Mouse (Mus musculus) kidney, postnatal 0 days (tissue): ENCODE results near the gene Gapdhs. TPM values are rescaled to one million over a fixed set of nuclear protein-coding genes. Genes with fewer than 3 reads are reported as not detected.

Experiments
- ATAC-seq: fragments of 200-750 bp; cut with Nextera tagmentation; replicated peaks from 2 replicates; pipeline ENCODE4 v1.8.0; 2017; ENCODE audit warnings: low read depth, moderate number of reproducible peaks, moderate TSS enrichment, moderate library complexity; ENCODE audit not compliant: low FRiP score
- DNase-seq: peaks from one replicate; pipeline ENCODE4 v3.0.0-alpha.2; 2016; ENCODE audit warnings: low spot score
- H3K27ac ChIP-seq: fragments of 300-500 bp; sonication (generic); 2 replicates; pipeline ENCODE4 v1.5.1; 2014; ENCODE audit warnings: mild to moderate bottlenecking
- H3K27me3 ChIP-seq: fragments of 300-500 bp; sonication (generic); 2 replicates; pipeline ENCODE4 v1.6.1; 2014; ENCODE audit warnings: low read length, mixed read lengths; ENCODE audit not compliant: insufficient read depth
- H3K36me3 ChIP-seq: fragments of 300-500 bp; sonication (generic); 2 replicates; pipeline ENCODE4 v1.6.1; 2014; ENCODE audit warnings: low read length, mixed read lengths; ENCODE audit not compliant: insufficient read depth
- H3K4me1 ChIP-seq: fragments of 300-500 bp; sonication (generic); replicated peaks from 2 replicates; pipeline ENCODE4 v1.6.1; 2014; ENCODE audit warnings: antibody characterized with exemption, low read length, mixed read lengths; ENCODE audit not compliant: insufficient read depth
- H3K4me2 ChIP-seq: fragments of 300-500 bp; sonication (generic); 2 replicates; pipeline ENCODE4 v1.6.1; 2014; ENCODE audit warnings: mild to moderate bottlenecking, low read length, moderate library complexity, mixed read lengths
- H3K4me3 ChIP-seq: fragments of 300-500 bp; sonication (generic); replicated peaks from 2 replicates; pipeline ENCODE4 v1.5.1; 2014; ENCODE audit warnings: low read depth, low read length
- H3K9ac ChIP-seq: fragments of 300-500 bp; sonication (generic); 2 replicates; pipeline ENCODE4 v1.6.1; 2014; ENCODE audit warnings: low read depth, low read length
- H3K9me3 ChIP-seq: fragments of 300-500 bp; sonication (generic); replicated peaks from 2 replicates; pipeline ENCODE4 v1.6.1; 2016; ENCODE audit warnings: low read length, inconsistent platforms, mixed read lengths
- CTCF ChIP-seq: IDR thresholded peaks from 2 replicates; pipeline ENCODE4 v1.5.1; 2016; ENCODE audit warnings: antibody characterized with exemption, low read depth, mild to moderate bottlenecking, moderate library complexity
- whole genome bisulfite sequencing: fragments of 180-500 bp; shearing (Covaris S2); extraction: QIAGEN DNeasy Blood & Tissue Kit; methylation state at CpG from one replicate; pipeline ENCODE4 v1.1.7; 2014; 5-methylcytosine and 5-hydroxymethylcytosine counted together
- polyA plus RNA-seq: library from polyadenylated mRNA; unstranded; fragments of >200 nt; fragmentation: Nextera tagmentation; extraction: Ambion mirVana; gene quantifications from 2 replicates; pipeline ENCODE4 v1.2.1, GENCODE M21; 2015

Gapdhs gene
- polyA plus RNA-seq, 1 experiment from 2014 or later, result 0.32 TPM

DNA sequence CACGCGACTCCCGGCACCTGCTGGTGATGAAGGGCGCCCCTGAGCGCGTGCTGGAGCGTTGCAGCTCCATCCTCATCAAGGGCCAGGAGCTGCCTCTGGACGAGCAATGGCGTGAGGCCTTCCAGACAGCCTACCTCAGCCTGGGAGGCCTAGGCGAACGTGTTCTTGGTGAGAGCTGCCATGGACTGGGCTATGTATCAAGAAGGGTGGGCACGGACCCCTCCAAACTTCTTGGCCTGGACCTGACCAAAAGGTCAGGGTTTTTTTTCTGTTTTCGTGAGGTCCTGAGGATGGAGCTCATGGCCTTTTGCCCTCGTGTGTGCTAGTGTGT lies 25.8 kb downstream of the Gapdhs start:
- WGBS, result 10% methylated on average over 14 of the region's 14 CpGs
- Histone ChIP-seq H3K9me3 (no peaks in the 10 kb centered on the region), H3K27me3 (peaks cover 5% of the 10 kb centered on the region; the same call in 1 of the 2 replicates), H3K4me2 (peak overlapping the region; percentile 61), H3K27ac (no peak overlapping the region), H3K36me3 (no peaks in the 10 kb centered on the region), H3K4me1 (peaks cover 2% of the 10 kb centered on the region), H3K9ac (0 out of 2 replicates have a peak overlapping the region, but pooled peaks have one; percentile 1), H3K4me3 (peak overlapping the region; percentile 28)
- no peak for TF ChIP-seq CTCF
- ATAC-seq (no peak), DNase-seq (no peak)

DNA sequence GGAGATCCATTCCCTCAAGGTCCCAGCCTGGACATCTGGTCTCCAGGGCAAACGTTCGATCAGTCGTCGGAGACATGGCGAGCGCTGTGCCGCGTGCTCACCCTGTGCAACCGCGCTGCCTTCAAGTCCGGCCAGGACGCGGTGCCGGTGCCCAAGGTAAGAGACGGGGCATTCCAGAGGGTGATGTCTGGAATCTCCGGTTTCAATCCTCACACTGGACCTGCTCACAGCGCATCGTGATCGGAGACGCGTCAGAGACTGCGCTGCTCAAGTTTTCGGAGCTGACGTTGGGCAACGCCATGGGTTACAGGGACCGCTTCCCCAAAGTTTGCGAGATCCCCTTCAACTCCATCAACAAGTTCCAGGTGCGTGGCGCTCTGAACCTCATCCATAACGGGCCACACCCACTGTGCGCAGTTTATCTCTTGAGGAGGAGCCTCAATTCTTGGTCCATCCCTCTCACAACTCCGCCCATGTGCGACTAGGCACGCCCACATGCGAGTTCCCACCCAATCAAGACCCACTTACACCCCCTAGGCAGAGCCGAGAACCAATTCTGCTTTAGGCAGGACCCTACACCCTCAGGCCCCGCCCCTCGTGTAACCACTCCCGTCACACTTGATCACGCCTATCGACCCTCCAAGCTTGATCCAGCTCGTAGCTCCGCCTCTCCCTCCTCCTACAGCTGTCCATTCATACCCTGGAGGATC lies 26.3 kb downstream of the Gapdhs start:
- Histone ChIP-seq H3K9ac (0 out of 2 replicates have a peak overlapping the region, but pooled peaks have one; percentile 1), H3K36me3 (no peaks in the 10 kb centered on the region), H3K9me3 (no peaks in the 10 kb centered on the region), H3K4me2 (peak overlapping the region; percentile 61), H3K4me3 (peak overlapping the region; percentile 28), H3K27ac (no peak overlapping the region), H3K4me1 (peaks cover 2% of the 10 kb centered on the region), H3K27me3 (peaks cover 5% of the 10 kb centered on the region; the same call in 1 of the 2 replicates)
- no peak for TF ChIP-seq CTCF
- WGBS, result 2% methylated on average over 43 of the region's 43 CpGs
- DNase-seq (peak; percentile 87), ATAC-seq (peak; percentile 91)

DNA sequence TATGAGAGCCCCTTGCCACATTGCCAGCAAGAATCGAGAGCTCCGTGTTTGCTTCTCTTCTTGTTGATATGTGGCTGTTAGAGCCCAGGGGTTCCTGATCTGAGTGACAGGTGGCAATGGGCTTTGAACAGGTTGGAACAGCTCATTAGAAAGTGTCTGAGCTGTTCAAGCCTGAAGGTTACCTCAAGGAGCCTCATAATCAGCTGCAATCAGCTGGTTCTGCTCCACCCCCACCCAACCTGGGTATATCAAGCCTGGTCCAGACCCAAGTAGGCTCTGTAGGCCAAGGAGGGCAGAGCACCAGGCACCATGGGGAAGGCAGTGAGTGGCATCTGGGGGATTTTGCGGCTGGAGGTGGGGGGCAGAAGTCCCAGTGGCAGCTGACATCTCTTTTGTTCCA lies 31.5 kb downstream of the Gapdhs start, which contains the start of gene Atp4a:
Gene Atp4a, plus strand, starts transcription at position 268 of the 400 bp plus-strand sequence.
- 0 out of 2 replicates have a peak, but pooled peaks have one; percentile 40 for ATAC-seq
- no peak within 1 kb of the TSS for H3K4me3 ChIP-seq
- H3K27ac ChIP-seq, result no peak within 1 kb of the TSS
- no peaks in the 10 kb centered on the region for H3K36me3 ChIP-seq
- H3K27me3 ChIP-seq, result peaks cover 5% of the 10 kb centered on the region; the same call in 1 of the 2 replicates
- H3K9me3 ChIP-seq, result no peaks in the 10 kb centered on the region
- 67% methylated on average over 3 of the region's 3 CpGs for WGBS
- no peaks in the 10 kb centered on the region; the same call in 1 of the 2 replicates for H3K4me1 ChIP-seq
- H3K4me2 ChIP-seq, result no peak within 1 kb of the TSS
- H3K9ac ChIP-seq, result no peak within 1 kb of the TSS
- TF ChIP-seq CTCF, result no peak
- no peak for DNase-seq

DNA sequence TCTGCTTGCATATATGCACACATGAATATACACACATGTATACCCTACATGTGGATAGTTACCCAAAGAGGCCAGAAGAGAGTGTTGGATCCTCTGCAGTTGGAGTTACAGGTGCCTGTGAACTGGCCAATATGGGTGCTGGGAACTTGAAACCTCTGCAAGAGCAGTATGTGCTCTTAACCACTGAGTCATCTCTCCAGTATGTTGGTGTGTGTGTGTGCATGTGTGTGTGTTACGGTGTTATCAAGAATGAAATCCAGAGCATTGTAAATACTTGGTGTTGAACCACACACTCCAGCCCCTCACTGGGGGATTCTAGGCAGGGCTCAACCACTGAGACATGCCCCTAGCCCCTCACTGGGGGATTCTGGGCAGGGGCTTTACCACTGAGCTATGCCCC lies 36.0 kb downstream of the Gapdhs start:
- H3K4me3 ChIP-seq, result no peak overlapping the region
- no peak overlapping the region for H3K4me2 ChIP-seq
- H3K27me3 ChIP-seq, result no peaks in the 10 kb centered on the region
- no peaks in the 10 kb centered on the region for H3K36me3 ChIP-seq
- ATAC-seq (no peak), DNase-seq (no peak)
- H3K9ac ChIP-seq, result no peak overlapping the region
- H3K9me3 ChIP-seq, result no peaks in the 10 kb centered on the region
- WGBS, result 81% methylated on average over 1 of the region's 1 CpGs
- no peaks in the 10 kb centered on the region for H3K4me1 ChIP-seq
- TF ChIP-seq CTCF, result no peak
- H3K27ac ChIP-seq, result no peak overlapping the region

DNA sequence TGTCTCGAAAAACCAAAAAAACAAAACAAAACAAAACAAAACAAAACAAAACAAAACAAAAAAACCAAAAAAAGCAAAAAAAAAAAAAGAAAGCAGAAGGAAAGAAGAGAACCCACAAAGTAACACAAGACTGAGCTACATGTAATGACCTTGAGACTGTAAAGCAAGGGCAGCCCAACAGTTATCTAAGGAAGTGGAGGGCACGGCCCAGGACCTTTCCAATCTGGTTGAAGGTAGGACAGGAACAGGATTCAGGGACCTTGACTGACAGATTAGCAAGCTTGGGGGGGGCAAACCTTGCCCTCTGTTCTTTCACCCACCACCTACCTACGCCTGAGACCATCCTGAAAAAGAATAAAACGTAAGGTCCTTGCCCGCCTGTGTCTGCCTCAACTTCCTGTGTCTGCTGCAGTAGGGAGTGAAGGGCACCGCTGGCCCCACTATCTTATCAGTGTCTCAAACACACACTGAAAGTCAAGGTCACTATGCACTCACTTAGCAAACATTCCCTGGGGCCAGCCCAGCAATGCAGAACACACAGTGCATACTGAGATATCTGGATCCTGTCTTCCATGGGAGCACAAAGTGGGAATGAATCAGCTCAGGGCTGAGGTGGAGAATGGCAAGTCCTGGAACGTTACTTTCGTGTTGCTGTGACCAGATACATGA lies 37.1 kb downstream of the Gapdhs start:
- no peaks in the 10 kb centered on the region for H3K9me3 ChIP-seq
- H3K9ac ChIP-seq, result no peak overlapping the region
- no peaks in the 10 kb centered on the region for H3K4me1 ChIP-seq
- ATAC-seq (no peak), DNase-seq (no peak)
- no peaks in the 10 kb centered on the region for H3K36me3 ChIP-seq
- 77% methylated on average over 8 of the region's 8 CpGs for WGBS
- TF ChIP-seq CTCF, result no peak
- no peak overlapping the region for H3K27ac ChIP-seq
- H3K4me2 ChIP-seq, result no peak overlapping the region
- H3K4me3 ChIP-seq, result no peak overlapping the region
- H3K27me3 ChIP-seq, result no peaks in the 10 kb centered on the region

DNA sequence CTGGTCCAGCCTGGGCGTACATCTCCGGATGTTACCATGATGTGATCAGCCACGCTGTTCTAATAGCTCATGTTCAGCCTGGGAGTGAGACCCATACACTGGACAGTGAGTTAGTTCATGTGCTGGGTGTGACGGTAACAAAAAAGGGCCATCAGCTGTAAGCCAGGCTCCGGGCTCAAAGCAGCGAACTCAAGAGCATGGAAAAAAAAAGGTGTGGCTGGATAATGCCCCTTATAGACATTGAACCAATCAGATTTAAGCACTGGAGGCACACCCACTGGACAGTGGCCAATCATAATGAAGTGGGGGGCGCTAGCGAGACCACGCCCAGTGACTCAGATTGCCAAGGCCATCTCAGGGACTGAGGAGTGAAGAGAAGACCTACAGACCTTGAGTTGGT lies 44.9 kb downstream of the Gapdhs start, which contains the start of gene 2200002J24Rik:
Gene 2200002J24Rik, plus strand, starts transcription at position 338 of the 400 bp plus-strand sequence.
- Histone ChIP-seq H3K9ac (no peak within 1 kb of the TSS), H3K36me3 (no peaks in the 10 kb centered on the region), H3K4me1 (no peaks in the 10 kb centered on the region), H3K27ac (no peak within 1 kb of the TSS), H3K4me2 (no peak within 1 kb of the TSS), H3K9me3 (no peaks in the 10 kb centered on the region), H3K27me3 (no peaks in the 10 kb centered on the region), H3K4me3 (no peak within 1 kb of the TSS)
- ATAC-seq (peak; percentile 82), DNase-seq (peak; percentile 58)
- no peak for TF ChIP-seq CTCF
- WGBS, result 37% methylated on average over 9 of the region's 9 CpGs
